Mouse (Mus musculus) ES-Bruce4 (cell line): ENCODE data around the gene Yipf2. TPM values are rescaled to one million over a fixed set of nuclear protein-coding genes. Genes with fewer than 3 reads are reported as not detected.

Experiments used
- H3K27ac ChIP-seq: 2 replicates; pipeline ENCODE4 v1.5.1; 2012; ENCODE audit warnings: low read length, inconsistent platforms; ENCODE audit not compliant: insufficient read depth
- H3K27me3 ChIP-seq: 2 replicates; pipeline ENCODE4 v1.6.1; 2012; ENCODE audit warnings: mild to moderate bottlenecking, low read length, inconsistent platforms; ENCODE audit not compliant: control insufficient read depth, poor library complexity, insufficient read depth, severe bottlenecking
- H3K36me3 ChIP-seq: 2 replicates; pipeline ENCODE4 v1.6.1; 2012; ENCODE audit warnings: inconsistent platforms, mild to moderate bottlenecking, low read length, moderate library complexity; ENCODE audit not compliant: control insufficient read depth, poor library complexity, insufficient read depth, severe bottlenecking
- H3K4me1 ChIP-seq: one replicate; pipeline ENCODE4 v1.8.1; 2011; ENCODE audit warnings: low read length; ENCODE audit not compliant: control insufficient read depth, insufficient read depth
- H3K4me3 ChIP-seq: 2 replicates; pipeline ENCODE4 v1.5.1; 2011; ENCODE audit warnings: low read depth, mild to moderate bottlenecking, low read length
- H3K9ac ChIP-seq: 2 replicates; pipeline ENCODE4 v1.6.1; 2012; ENCODE audit warnings: low read depth, mild to moderate bottlenecking, inconsistent platforms; ENCODE audit not compliant: poor library complexity, severe bottlenecking
- H3K9me3 ChIP-seq: replicated peaks from 2 replicates; pipeline ENCODE4 v1.6.1; 2012; ENCODE audit warnings: mild to moderate bottlenecking, low read length, inconsistent platforms; ENCODE audit not compliant: control insufficient read depth, poor library complexity, insufficient read depth, severe bottlenecking
- CTCF ChIP-seq: IDR thresholded peaks from one replicate; pipeline ENCODE4 v1.8.1; 2011; ENCODE audit warnings: low read depth, low read length
- EP300 ChIP-seq: IDR thresholded peaks from 2 replicates; pipeline ENCODE4 v1.6.1; 2011; ENCODE audit warnings: low read depth, low read length; ENCODE audit not compliant: insufficient read depth
- POLR2A ChIP-seq: IDR thresholded peaks from one replicate; pipeline ENCODE4 v1.8.1; 2011; ENCODE audit warnings: low read length; ENCODE audit not compliant: insufficient read depth
- polyA plus RNA-seq: library from polyadenylated mRNA; stranded (reverse); fragments of >200 nt; gene quantifications from 2 replicates; pipeline ENCODE4 v1.2.4, GENCODE M21; 2011; ENCODE audit warnings: low read depth; ENCODE audit not compliant: missing spikeins, insufficient read depth, insufficient read length

Gene Yipf2
- polyA plus RNA-seq, 1 experiment: 17.4 TPM

DNA sequence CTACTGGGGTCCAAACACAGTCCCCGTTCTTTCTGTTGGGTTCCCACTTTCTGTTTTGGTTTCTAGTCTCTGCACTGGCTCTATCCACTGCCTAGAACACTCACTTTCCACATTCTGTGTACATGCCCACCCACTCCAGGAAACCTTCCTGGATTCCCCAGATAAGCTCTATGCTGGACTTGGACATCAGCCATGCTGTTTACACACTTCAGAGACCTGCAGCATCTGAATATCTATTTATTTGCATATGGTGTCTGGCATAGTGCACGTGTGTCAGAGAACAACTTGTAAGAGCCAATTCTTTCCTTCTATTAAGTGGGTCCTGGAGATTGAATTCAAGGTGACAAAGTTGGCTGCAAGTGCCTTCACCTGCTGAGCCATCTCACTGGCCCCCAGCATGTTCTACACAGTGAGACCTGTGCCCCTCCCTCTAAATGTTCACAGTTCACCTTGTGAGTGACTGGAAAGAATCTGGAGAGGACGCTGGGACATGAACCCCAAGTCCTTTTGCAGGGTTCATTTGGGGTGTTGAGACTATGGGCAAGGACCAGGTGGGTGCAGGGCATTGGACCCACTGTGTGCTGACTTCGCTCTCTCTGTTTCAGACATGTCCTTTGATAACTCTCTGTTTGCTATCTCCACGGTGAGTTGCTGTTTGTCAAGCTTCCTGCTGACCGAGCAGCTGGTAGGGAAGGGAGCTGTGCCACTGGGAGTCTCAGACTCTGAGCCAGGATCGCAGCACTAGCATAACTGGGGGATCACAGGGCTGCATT is 52.5 kb downstream of the Yipf2 start:
- no peaks in the 10 kb centered on the region for H3K27me3 ChIP-seq
- H3K9me3 ChIP-seq: no peaks in the 10 kb centered on the region
- H3K27ac ChIP-seq: no peak overlapping the region
- no peak overlapping the region for H3K9ac ChIP-seq
- H3K4me1 ChIP-seq: no peaks in the 10 kb centered on the region
- H3K36me3 ChIP-seq: no peaks in the 10 kb centered on the region
- no peak for TF ChIP-seq EP300
- no peak for TF ChIP-seq CTCF
- no peak for TF ChIP-seq POLR2A
- H3K4me3 ChIP-seq: no peak overlapping the region

Other genes with a start within 250 kb of the Yipf2 start
- 196 and 209 TPM in 2 replicates for gene Ilf3, start 225.0 kb downstream of the Yipf2 start, polyA plus RNA-seq
- 40.0 and 48.2 TPM in 2 replicates for gene Qtrt1, start 181.0 kb downstream of the Yipf2 start, polyA plus RNA-seq
- gene Dnm2, start 167.9 kb downstream of the Yipf2 start, polyA plus RNA-seq: 86.2 and 88.6 TPM in 2 replicates
- gene Tmed1, start 82.6 kb downstream of the Yipf2 start, polyA plus RNA-seq: 28.0 and 29.2 TPM in 2 replicates
- not detected in 2 replicates for gene AB124611, start 66.7 kb downstream of the Yipf2 start, polyA plus RNA-seq
- 112 and 122 TPM in 2 replicates for gene Carm1, start 45.9 kb downstream of the Yipf2 start, polyA plus RNA-seq
- 18.1 and 19.2 TPM in 2 replicates for gene Timm29, start 106 bp downstream of the Yipf2 start, polyA plus RNA-seq
- gene Smarca4, start 23.3 kb upstream of the Yipf2 start, polyA plus RNA-seq: 100.0 and 111 TPM in 2 replicates
- 79.3 and 80.6 TPM in 2 replicates for gene Ldlr, start 130.7 kb upstream of the Yipf2 start, polyA plus RNA-seq
- gene Spc24, start 167.5 kb upstream of the Yipf2 start, polyA plus RNA-seq: 56.6 and 62.5 TPM in 2 replicates
- 62.3 and 63.5 TPM in 2 replicates for gene Kank2, start 205.9 kb upstream of the Yipf2 start, polyA plus RNA-seq
- not detected in 2 replicates for gene Angptl8, start 242.7 kb upstream of the Yipf2 start, polyA plus RNA-seq